Mouse (Mus musculus) lung, postnatal 0 days (tissue): Measurements from ENCODE around the gene Ccdc13. TPM values are rescaled to one million over a fixed set of nuclear protein-coding genes. Genes with fewer than 3 reads are reported as not detected.

ENCODE experiments used
- ATAC-seq: fragments of 200-750 bp; cut with Nextera tagmentation; 2 replicates; pipeline ENCODE4 v1.8.0; 2017; ENCODE audit warnings: moderate library complexity
- DNase-seq: peaks from one replicate; pipeline ENCODE4 v3.0.0-alpha.2; 2016; ENCODE audit warnings: low spot score
- H3K27ac ChIP-seq: fragments of 300-500 bp; sonication (generic); 2 replicates; pipeline ENCODE4 v1.5.1; 2014; ENCODE audit warnings: antibody characterized with exemption, mild to moderate bottlenecking, low read length, mixed read lengths
- H3K27me3 ChIP-seq: fragments of 300-500 bp; sonication (generic); replicated peaks from 2 replicates; pipeline ENCODE4 v1.6.1; 2014; ENCODE audit warnings: low read length, mixed read lengths; ENCODE audit not compliant: insufficient read depth
- H3K36me3 ChIP-seq: fragments of 300-500 bp; sonication (generic); 2 replicates; pipeline ENCODE4 v1.6.1; 2014; ENCODE audit warnings: low read length, mixed read lengths; ENCODE audit not compliant: insufficient read depth
- H3K4me1 ChIP-seq: fragments of 300-500 bp; sonication (generic); 2 replicates; pipeline ENCODE4 v1.6.1; 2014; ENCODE audit warnings: antibody characterized with exemption, low read depth, low read length, mixed read lengths; ENCODE audit not compliant: insufficient read depth
- H3K4me2 ChIP-seq: fragments of 300-500 bp; sonication (generic); replicated peaks from 2 replicates; pipeline ENCODE4 v1.6.1; 2014; ENCODE audit warnings: low read depth, mild to moderate bottlenecking, low read length, moderate library complexity, mixed read lengths
- H3K4me3 ChIP-seq: fragments of 300-500 bp; sonication (generic); 2 replicates; pipeline ENCODE4 v1.5.1; 2014; ENCODE audit warnings: low read depth, low read length
- H3K9ac ChIP-seq: fragments of 300-500 bp; sonication (generic); replicated peaks from 2 replicates; pipeline ENCODE4 v1.6.1; 2014; ENCODE audit warnings: low read depth, mild to moderate bottlenecking
- H3K9me3 ChIP-seq: fragments of 300-500 bp; sonication (generic); 2 replicates; pipeline ENCODE4 v1.6.1; 2016; ENCODE audit warnings: low read length, mixed read lengths
- CTCF ChIP-seq: IDR thresholded peaks from 2 replicates; pipeline ENCODE4 v1.5.1; 2016; ENCODE audit warnings: antibody characterized with exemption, mild to moderate bottlenecking
- EP300 ChIP-seq: IDR thresholded peaks from 2 replicates; pipeline ENCODE4 v1.6.1; 2016; ENCODE audit warnings: antibody characterized with exemption, mild to moderate bottlenecking, control low read depth
- WGBS: fragments of 180-500 bp; shearing (Covaris S2); extraction: QIAGEN DNeasy Blood & Tissue Kit; methylation state at CpG from one replicate; pipeline ENCODE4 v1.1.7; 2014; 5-methylcytosine and 5-hydroxymethylcytosine counted together
- polyA plus RNA-seq: library from polyadenylated mRNA; unstranded; fragments of >200 nt; fragmentation: Nextera tagmentation; extraction: Ambion mirVana; gene quantifications from 2 replicates; pipeline ENCODE4 v1.2.1, GENCODE M21; 2015

Ccdc13 gene
- polyA plus RNA-seq, 1 experiment from 2014 or later = 1.8 TPM

- H3K4me1 ChIP-seq = no peaks in the 10 kb centered on the region; the same call in none of the 2 replicates
- H3K27ac ChIP-seq = no peak overlapping the region
- H3K9me3 ChIP-seq = no peaks in the 10 kb centered on the region
- ATAC-seq = no peak
- DNase-seq = no peak
- no peaks in the 10 kb centered on the region for H3K27me3 ChIP-seq
- no peak overlapping the region for H3K9ac ChIP-seq
- no peak overlapping the region for H3K4me3 ChIP-seq
- WGBS = 84% methylated on average over 6 of the region's 6 CpGs
- TF ChIP-seq CTCF (no peak), EP300 (no peak)
- H3K36me3 ChIP-seq = no peaks in the 10 kb centered on the region
- no peak overlapping the region for H3K4me2 ChIP-seq
Measured at GRCm38 (mm10) chr9:121838008-121838407, 1.3 kb downstream of the Ccdc13 start.

DNA sequence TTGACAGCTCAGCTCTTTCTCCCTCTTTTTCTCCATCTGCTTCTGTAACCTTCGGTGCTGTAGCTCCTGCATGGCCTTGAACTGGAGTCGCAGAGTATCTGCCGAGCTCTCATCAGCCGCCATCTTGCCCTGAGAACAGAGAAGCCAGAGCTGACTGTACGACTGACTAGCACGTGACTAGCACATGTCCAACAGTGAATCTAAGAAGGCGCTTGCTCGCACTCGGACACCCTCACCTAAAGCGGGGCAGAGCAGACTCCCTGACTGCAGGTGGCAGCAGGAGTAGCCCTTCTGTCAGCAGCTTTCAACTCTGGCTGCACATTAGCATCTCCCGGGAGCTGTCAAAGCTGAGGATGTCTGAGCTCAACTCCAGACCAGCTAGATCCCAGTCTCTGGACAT is 5.4 kb downstream of the Ccdc13 start:
- WGBS = 78% methylated on average over 11 of the region's 11 CpGs
- DNase-seq (no peak), ATAC-seq (no peak)
- Histone ChIP-seq H3K27ac (no peak overlapping the region), H3K9ac (no peak overlapping the region), H3K9me3 (no peaks in the 10 kb centered on the region), H3K4me2 (no peak overlapping the region), H3K4me3 (no peak overlapping the region), H3K4me1 (no peaks in the 10 kb centered on the region; the same call in 1 of the 2 replicates), H3K27me3 (no peaks in the 10 kb centered on the region), H3K36me3 (no peaks in the 10 kb centered on the region)
- TF ChIP-seq EP300 = no peak
- no peak for TF ChIP-seq CTCF

DNA sequence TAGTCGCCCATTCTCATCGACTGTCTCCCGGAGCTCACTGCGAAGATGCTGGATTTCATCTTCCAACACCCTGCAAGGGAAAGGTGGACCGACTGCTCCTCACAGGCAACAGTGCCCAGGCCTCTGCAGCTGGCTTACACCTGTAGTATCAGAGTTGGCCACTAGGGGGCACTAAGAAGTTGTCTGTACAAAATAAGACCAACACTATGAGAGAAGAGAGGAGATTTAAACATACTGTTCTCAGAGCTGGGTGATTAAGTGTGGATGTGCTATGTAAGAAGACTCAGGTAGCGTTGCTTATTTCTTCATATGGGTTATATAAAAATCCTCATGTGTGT is 8.3 kb downstream of the Ccdc13 start:
- H3K36me3 ChIP-seq = no peaks in the 10 kb centered on the region
- H3K4me2 ChIP-seq = no peak overlapping the region
- TF ChIP-seq CTCF (peak; percentile 89), EP300 (no peak)
- H3K27ac ChIP-seq = no peak overlapping the region
- 26% methylated on average over 6 of the region's 6 CpGs for WGBS
- ATAC-seq = peak; percentile 49
- no peaks in the 10 kb centered on the region for H3K4me1 ChIP-seq
- H3K27me3 ChIP-seq = no peaks in the 10 kb centered on the region
- H3K4me3 ChIP-seq = no peak overlapping the region
- no peaks in the 10 kb centered on the region for H3K9me3 ChIP-seq
- no peak overlapping the region for H3K9ac ChIP-seq
- DNase-seq = peak; percentile 85

DNA sequence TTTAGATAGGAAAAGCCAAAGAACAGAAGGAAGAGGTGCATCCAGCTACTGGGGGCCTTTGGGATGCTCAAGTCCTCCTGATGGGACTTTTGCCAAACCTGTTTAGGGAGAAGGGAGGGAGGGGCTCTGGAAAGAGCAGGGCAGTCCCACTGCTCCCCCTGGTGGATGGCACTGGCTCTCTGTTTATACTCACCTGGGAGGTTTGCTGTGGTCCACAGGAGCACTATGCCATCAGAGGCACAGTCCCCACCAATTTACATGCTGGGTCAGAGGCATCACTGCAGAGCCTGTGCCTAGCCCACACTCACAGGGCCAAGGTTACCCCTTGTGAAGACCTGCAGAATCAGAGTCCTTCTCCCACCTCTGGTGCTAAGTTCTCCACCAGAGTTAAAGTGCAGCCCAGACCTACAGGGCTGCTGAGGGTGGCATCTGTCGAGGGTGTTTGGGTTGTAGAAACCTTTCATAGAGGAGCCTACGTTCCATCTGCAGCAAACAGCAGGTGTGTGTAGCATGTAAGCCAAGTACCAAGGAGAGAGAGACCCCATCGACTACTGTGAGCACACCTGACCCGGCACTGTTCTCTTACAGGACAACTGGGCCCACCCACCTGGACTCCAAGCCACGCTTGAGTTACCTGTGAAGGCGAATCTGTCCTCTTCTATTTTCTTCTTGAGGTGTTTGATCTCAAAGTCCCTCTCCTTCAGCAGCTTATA is 8.9 kb downstream of the Ccdc13 start:
- Histone ChIP-seq H3K4me3 (no peak overlapping the region), H3K9ac (no peak overlapping the region), H3K36me3 (no peaks in the 10 kb centered on the region), H3K9me3 (no peaks in the 10 kb centered on the region), H3K27me3 (no peaks in the 10 kb centered on the region), H3K4me1 (no peaks in the 10 kb centered on the region), H3K27ac (no peak overlapping the region), H3K4me2 (no peak overlapping the region)
- TF ChIP-seq EP300 (no peak), CTCF (peak; percentile 68)
- 68% methylated on average over 6 of the region's 6 CpGs for WGBS
- DNase-seq (peak; percentile 47), ATAC-seq (no peak)

DNA sequence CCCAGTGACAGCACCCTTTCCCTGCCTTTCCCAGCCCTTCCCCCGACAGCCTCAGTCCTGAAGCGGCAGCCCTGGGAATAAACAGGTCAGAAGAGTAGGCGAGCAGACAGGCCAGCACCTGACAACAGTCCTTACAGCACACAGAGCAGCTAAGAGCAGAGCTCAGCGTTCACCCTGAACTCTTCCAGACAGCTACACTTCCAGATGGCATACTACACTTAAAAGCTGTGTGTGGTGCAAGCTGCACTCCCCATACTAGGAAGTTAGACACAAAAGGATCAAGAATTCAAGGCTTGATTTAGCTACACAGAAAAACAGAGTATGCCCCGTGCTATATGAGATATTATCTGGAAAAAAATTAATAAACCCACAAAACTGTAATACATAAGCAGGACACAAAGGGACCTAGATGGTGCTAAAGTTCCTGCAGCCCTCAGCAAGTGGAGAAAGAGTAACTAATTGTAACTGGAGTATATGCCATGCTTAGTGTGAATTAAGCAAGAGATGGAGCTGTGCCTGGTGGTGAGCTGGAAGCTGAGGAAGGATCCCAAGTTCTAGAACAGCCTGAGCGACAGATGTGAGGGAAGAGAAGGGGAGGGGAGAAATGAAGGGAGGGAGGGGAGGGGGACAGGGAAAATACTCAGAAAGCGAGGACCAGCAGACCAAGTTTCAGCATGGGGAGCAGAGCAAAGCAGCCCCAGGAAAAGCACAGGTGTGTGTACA is 9.8 kb downstream of the Ccdc13 start:
- H3K27me3 ChIP-seq = no peaks in the 10 kb centered on the region
- no peak for ATAC-seq
- no peak overlapping the region for H3K4me2 ChIP-seq
- no peaks in the 10 kb centered on the region for H3K9me3 ChIP-seq
- no peak for TF ChIP-seq CTCF
- TF ChIP-seq EP300 = no peak
- no peaks in the 10 kb centered on the region for H3K36me3 ChIP-seq
- H3K4me3 ChIP-seq = no peak overlapping the region
- 52% methylated on average over 7 of the region's 7 CpGs for WGBS
- H3K9ac ChIP-seq = no peak overlapping the region
- no peak overlapping the region for H3K27ac ChIP-seq
- no peak for DNase-seq
- no peaks in the 10 kb centered on the region for H3K4me1 ChIP-seq

- no peak for ATAC-seq
- no peak overlapping the region for H3K4me3 ChIP-seq
- no peak overlapping the region for H3K4me2 ChIP-seq
- H3K36me3 ChIP-seq = no peaks in the 10 kb centered on the region
- TF ChIP-seq CTCF (no peak), EP300 (no peak)
- H3K27ac ChIP-seq = no peak overlapping the region
- H3K9ac ChIP-seq = no peak overlapping the region
- no peak for DNase-seq
- no peaks in the 10 kb centered on the region for H3K27me3 ChIP-seq
- H3K4me1 ChIP-seq = peaks cover 3% of the 10 kb centered on the region; the same call in 1 of the 2 replicates
- no peaks in the 10 kb centered on the region for H3K9me3 ChIP-seq
- WGBS = 47% methylated on average over 6 of the region's 6 CpGs
Measured at GRCm38 (mm10) chr9:121828314-121828713, 10.9 kb downstream of the Ccdc13 start.
